Mouse (Mus musculus) liver, postnatal 0 days (tissue): ENCODE measurements at regions not wholly inside any gene's neighbourhood (a gene's known extent, or its start where the extent isn't known, plus 50 kb on each side); places are given as distances from the start of the nearest gene placed in this dataset.
"Not testable (repeated sequence)": the region's sequence is repeated elsewhere in the genome, so short reads cannot be mapped to it uniquely, and the experiment has no call there.

Experiments
- ATAC-seq: fragments of 200-750 bp; cut with Nextera tagmentation; 2 replicates; pipeline ENCODE4 v1.8.0; 2017; ENCODE audit warnings: mild to moderate bottlenecking, moderate library complexity
- DNase-seq: peaks from one replicate; pipeline ENCODE4 v3.0.0-alpha.2; 2016
- H3K27ac ChIP-seq: fragments of 300-500 bp; sonication (generic); 2 replicates; pipeline ENCODE4 v1.5.1; 2014; ENCODE audit warnings: antibody characterized with exemption, moderate library complexity, mild to moderate bottlenecking, low read depth
- H3K27me3 ChIP-seq: fragments of 300-500 bp; sonication (generic); 2 replicates; pipeline ENCODE4 v1.6.1; 2014; ENCODE audit warnings: low read length, control low read depth, mixed read lengths; ENCODE audit not compliant: insufficient read depth
- H3K36me3 ChIP-seq: fragments of 300-500 bp; sonication (generic); replicated peaks from 2 replicates; pipeline ENCODE4 v1.6.1; 2014; ENCODE audit warnings: mild to moderate bottlenecking, control low read depth, low read length, moderate library complexity, mixed read lengths; ENCODE audit not compliant: insufficient read depth
- H3K4me1 ChIP-seq: fragments of 300-500 bp; sonication (generic); 2 replicates; pipeline ENCODE4 v1.6.1; 2014; ENCODE audit warnings: antibody characterized with exemption, mild to moderate bottlenecking, control low read depth; ENCODE audit not compliant: insufficient read depth
- H3K4me2 ChIP-seq: fragments of 300-500 bp; sonication (generic); 2 replicates; pipeline ENCODE4 v1.6.1; 2014; ENCODE audit warnings: low read depth, mild to moderate bottlenecking, low read length, moderate library complexity, mixed read lengths
- H3K4me3 ChIP-seq: fragments of 300-500 bp; sonication (generic); 2 replicates; pipeline ENCODE4 v1.5.1; 2014; ENCODE audit warnings: low read depth, low read length
- H3K9ac ChIP-seq: fragments of 300-500 bp; sonication (generic); replicated peaks from 2 replicates; pipeline ENCODE4 v1.6.1; 2014; ENCODE audit warnings: mild to moderate bottlenecking, moderate library complexity
- H3K9me3 ChIP-seq: fragments of 300-500 bp; sonication (generic); 2 replicates; pipeline ENCODE4 v1.6.1; 2016; ENCODE audit warnings: mild to moderate bottlenecking, control low read depth, low read length, mixed read lengths
- CTCF ChIP-seq: sonication (generic); IDR thresholded peaks from 2 replicates; pipeline ENCODE4 v1.5.1; 2016; ENCODE audit warnings: antibody characterized with exemption, low read depth
- EP300 ChIP-seq: IDR thresholded peaks from 2 replicates; pipeline ENCODE4 v1.6.1; 2016; ENCODE audit warnings: antibody characterized with exemption, low read depth, mild to moderate bottlenecking
- WGBS: fragments of 180-500 bp; shearing (Covaris S2); extraction: QIAGEN DNeasy Blood & Tissue Kit; methylation state at CpG from one replicate; pipeline ENCODE4 v1.1.7; 2014; ENCODE audit not compliant: insufficient replicate concordance; 5-methylcytosine and 5-hydroxymethylcytosine counted together

DNA sequence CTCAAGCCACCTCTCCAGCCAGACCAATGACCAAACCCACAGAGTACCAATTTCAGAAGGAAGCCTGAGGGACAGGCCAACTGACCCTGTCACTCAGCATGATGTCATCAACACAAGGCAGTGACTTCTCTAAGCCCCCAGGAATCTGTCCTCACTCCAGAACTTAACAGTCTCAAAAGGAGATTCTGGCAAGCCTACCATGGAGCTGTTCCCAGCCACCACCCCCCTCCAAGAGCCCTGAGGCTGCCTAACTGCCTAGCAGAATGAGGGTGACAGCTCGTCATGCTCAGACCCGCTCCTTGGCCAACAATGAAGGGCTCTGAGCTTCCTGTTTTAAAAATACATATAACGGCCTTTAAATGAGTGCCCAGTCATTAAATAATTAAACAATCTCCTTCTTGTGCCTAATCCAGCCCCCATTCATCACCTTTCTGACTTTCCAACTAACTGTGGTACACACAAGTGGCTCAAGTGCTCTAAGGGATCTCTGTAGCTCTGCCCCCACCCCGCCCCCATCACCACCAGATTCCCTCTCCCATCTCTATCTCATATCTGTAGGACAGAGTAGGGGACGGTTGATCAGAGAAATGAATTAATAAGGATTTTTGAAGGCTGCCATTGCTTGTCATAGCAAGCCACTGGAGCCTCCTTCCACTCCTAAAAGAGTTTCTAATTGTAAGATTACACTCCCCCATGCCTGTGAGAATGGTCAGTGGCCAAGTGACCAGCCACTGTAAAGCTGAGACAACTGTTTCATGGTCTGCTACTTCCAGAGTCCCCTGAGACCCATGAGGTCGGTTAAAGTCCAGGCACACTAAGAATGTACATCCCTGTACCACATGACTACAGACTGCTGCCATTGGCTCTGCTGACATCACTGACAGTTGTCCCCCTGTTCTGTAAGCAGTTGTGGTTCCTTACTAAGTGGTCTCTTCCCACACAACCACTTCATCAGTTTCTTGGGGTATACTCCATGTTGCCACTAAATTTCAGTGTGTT is 188.1 kb upstream of the Irx4 start:
- Histone ChIP-seq H3K9ac (no peak overlapping the region), H3K36me3 (no peaks in the 10 kb centered on the region), H3K4me1 (no peaks in the 10 kb centered on the region), H3K4me3 (no peak overlapping the region), H3K27ac (no peak overlapping the region), H3K4me2 (no peak overlapping the region), H3K9me3 (no peaks in the 10 kb centered on the region), H3K27me3 (no peaks in the 10 kb centered on the region)
- no peak for DNase-seq
- WGBS: 48% methylated on average over 6 of the region's 6 CpGs
- TF ChIP-seq CTCF (no peak), EP300 (no peak)
- ATAC-seq: no peak

DNA sequence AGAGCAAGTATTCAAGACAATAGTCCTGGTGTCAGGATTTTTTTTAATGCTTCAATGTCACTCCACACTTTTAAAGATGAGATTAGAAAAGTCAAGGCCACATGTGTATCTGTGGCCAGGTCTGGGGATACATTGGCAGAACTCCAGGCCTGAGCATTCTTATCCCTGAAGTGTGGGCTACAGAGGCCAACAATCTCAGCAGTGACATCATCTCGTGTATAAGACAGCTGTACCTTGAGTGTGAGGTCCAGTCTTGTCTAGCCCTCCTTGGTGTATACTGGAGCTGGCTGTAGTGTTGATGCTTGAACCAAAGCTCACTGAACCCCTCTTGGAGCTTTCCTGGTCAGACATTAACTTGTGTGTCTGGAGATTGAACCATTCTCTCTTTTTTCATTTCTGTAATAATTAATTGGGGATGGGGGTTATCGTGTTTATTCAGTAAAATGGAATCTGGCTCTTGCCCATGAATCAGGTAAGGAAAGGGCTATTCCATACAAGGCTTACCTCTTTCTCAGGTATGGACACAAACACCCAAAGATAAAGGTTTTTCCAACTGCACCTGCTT is 182.3 kb upstream of the Irx4 start:
- no peaks in the 10 kb centered on the region for H3K4me1 ChIP-seq
- H3K27me3 ChIP-seq: no peaks in the 10 kb centered on the region
- H3K9me3 ChIP-seq: no peaks in the 10 kb centered on the region
- WGBS: 47% methylated on average over 2 of the region's 2 CpGs
- H3K9ac ChIP-seq: no peak overlapping the region
- TF ChIP-seq CTCF (no peak), EP300 (no peak)
- H3K4me3 ChIP-seq: no peak overlapping the region
- H3K4me2 ChIP-seq: no peak overlapping the region
- no peak overlapping the region for H3K27ac ChIP-seq
- no peak for ATAC-seq
- DNase-seq: no peak
- H3K36me3 ChIP-seq: no peaks in the 10 kb centered on the region

DNA sequence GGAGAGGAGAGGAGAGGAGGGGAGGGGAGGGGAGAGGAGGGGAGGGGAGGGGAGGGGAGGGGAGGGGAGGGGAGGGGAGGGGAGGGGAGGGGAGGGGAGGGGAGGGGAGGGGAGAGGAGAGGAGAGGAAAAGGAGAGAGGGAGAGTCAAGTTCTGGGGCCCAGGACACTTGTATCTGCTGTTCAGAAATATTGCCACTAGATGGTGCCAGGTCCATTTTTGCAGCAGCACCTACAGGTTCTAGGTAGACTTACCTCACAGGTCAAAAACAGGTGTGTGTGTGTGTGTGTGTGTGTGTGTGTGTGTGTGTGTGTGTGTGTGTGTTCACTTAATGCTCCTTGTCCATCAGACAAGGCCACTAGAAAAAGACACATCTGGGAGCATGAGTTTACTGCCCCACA is 172.5 kb upstream of the Irx4 start:
- not testable (repeated sequence) for H3K9me3 ChIP-seq, H3K9ac ChIP-seq, H3K27me3 ChIP-seq, DNase-seq, H3K4me3 ChIP-seq, H3K4me1 ChIP-seq, H3K27ac ChIP-seq, H3K4me2 ChIP-seq, ATAC-seq, H3K36me3 ChIP-seq
- peak; percentile 34 for TF ChIP-seq CTCF

DNA sequence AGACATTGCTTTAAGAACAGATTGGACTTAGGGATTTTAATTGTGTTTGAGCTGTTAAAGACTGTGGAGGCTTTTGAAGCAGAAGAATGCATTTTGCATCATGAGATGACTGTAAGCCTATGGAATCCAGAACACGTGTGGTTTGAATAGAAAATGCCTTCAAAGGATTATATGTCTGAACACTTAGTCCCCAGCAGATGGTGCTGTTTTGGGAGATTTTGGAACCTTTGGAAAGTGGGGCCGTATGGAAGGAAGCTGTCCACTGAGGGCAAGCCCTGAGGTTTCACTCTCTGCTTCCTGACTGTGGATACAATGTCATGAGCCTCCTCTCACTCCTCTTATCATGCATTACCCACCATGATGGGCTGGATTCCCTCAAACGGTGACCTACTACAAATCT is 168.4 kb upstream of the Irx4 start:
- ATAC-seq: no peak
- Histone ChIP-seq H3K9me3 (no peaks in the 10 kb centered on the region), H3K9ac (no peak overlapping the region), H3K4me3 (no peak overlapping the region), H3K27ac (no peak overlapping the region), H3K4me1 (no peaks in the 10 kb centered on the region), H3K27me3 (no peaks in the 10 kb centered on the region), H3K36me3 (no peaks in the 10 kb centered on the region), H3K4me2 (no peak overlapping the region)
- TF ChIP-seq CTCF (0 out of 2 replicates have a peak, but pooled peaks have one; percentile 7), EP300 (no peak)
- WGBS: 36% methylated on average over 3 of the region's 3 CpGs
- no peak for DNase-seq

DNA sequence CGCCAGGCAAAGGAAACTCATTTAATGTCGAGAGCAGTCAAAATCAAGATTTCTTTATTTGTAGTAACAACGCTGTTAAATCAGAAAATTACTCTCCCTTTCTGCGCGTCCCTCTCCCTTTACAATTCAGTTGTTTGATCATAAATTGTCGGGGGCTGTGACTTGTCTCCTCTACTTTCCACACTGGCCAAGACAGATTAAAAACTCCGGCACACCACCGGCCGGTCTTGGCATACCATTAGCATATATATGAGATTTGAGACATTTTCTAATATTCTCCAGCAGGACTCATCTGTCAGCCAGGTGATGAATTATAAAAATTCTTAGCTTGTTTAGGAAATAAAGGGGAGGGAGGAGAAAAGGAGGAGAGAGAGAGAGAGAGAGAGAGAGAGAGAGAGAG is 162.8 kb upstream of the Irx4 start:
- DNase-seq: no peak
- TF ChIP-seq CTCF (no peak), EP300 (no peak)
- no peak overlapping the region for H3K4me2 ChIP-seq
- no peak for ATAC-seq
- H3K27ac ChIP-seq: no peak overlapping the region
- no peaks in the 10 kb centered on the region for H3K36me3 ChIP-seq
- H3K4me3 ChIP-seq: no peak overlapping the region
- H3K27me3 ChIP-seq: no peaks in the 10 kb centered on the region
- WGBS: 86% methylated on average over 9 of the region's 9 CpGs
- no peaks in the 10 kb centered on the region for H3K4me1 ChIP-seq
- no peaks in the 10 kb centered on the region for H3K9me3 ChIP-seq
- H3K9ac ChIP-seq: no peak overlapping the region

DNA sequence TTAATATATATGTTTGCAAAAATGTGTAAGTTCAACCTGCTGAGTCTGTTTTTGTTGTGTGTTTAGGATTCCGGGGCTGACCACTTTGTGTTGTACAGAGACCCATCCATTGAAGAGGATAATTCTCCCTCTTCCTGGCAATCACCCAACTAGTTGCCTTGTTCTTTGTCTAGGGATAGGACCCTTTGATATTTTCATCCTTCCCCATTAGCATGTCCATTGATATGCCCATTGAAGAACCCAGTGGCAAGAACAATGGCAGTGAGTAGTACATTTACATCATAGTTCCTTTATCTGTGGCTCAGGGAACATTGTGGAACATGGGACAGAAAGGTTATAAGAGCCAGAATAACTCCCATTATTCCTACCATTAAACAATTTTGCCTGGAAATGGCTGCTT is 160.9 kb upstream of the Irx4 start:
- Histone ChIP-seq H3K9ac (no peak overlapping the region), H3K4me1 (no peaks in the 10 kb centered on the region), H3K36me3 (no peaks in the 10 kb centered on the region), H3K27me3 (no peaks in the 10 kb centered on the region), H3K4me2 (no peak overlapping the region), H3K27ac (no peak overlapping the region), H3K9me3 (no peaks in the 10 kb centered on the region), H3K4me3 (no peak overlapping the region)
- TF ChIP-seq EP300: no peak
- no peak for TF ChIP-seq CTCF
- ATAC-seq (no peak), DNase-seq (no peak)
- 80% methylated on average over 1 of the region's 1 CpGs for WGBS
